Mouse (Mus musculus) heart, postnatal 0 days (tissue): ENCODE results near the gene Slc46a1. TPM values are rescaled to one million over a fixed set of nuclear protein-coding genes. Genes with fewer than 3 reads are reported as not detected.

Experiments
- ATAC-seq: fragments of 200-750 bp; cut with Nextera tagmentation; 2 replicates; pipeline ENCODE4 v1.8.0; 2017; ENCODE audit warnings: low read depth, moderate number of reproducible peaks, moderate library complexity; ENCODE audit not compliant: insufficient read depth
- DNase-seq: peaks from one replicate; pipeline ENCODE4 v3.0.0-alpha.2; 2016; ENCODE audit warnings: low spot score
- H3K27ac ChIP-seq: fragments of 300-500 bp; sonication (generic); 2 replicates; pipeline ENCODE4 v1.5.1; 2014; ENCODE audit warnings: low read depth, mild to moderate bottlenecking
- H3K27me3 ChIP-seq: fragments of 300-500 bp; sonication (generic); 2 replicates; pipeline ENCODE4 v1.6.1; 2014; ENCODE audit warnings: low read length, mixed read lengths; ENCODE audit not compliant: control insufficient read depth, insufficient read depth
- H3K36me3 ChIP-seq: fragments of 300-500 bp; sonication (generic); replicated peaks from 2 replicates; pipeline ENCODE4 v1.6.1; 2014; ENCODE audit warnings: low read length, mixed read lengths; ENCODE audit not compliant: control insufficient read depth, insufficient read depth
- H3K4me1 ChIP-seq: fragments of 300-500 bp; sonication (generic); 2 replicates; pipeline ENCODE4 v1.6.1; 2014; ENCODE audit warnings: antibody characterized with exemption; ENCODE audit not compliant: control insufficient read depth, insufficient read depth
- H3K4me2 ChIP-seq: fragments of 300-500 bp; sonication (generic); 2 replicates; pipeline ENCODE4 v1.6.1; 2014; ENCODE audit warnings: low read depth, mild to moderate bottlenecking, low read length, moderate library complexity
- H3K4me3 ChIP-seq: fragments of 300-500 bp; sonication (generic); 2 replicates; pipeline ENCODE4 v1.5.1; 2014; ENCODE audit warnings: low read depth, low read length
- H3K9ac ChIP-seq: fragments of 300-500 bp; sonication (generic); replicated peaks from 2 replicates; pipeline ENCODE4 v1.6.1; 2014; ENCODE audit warnings: low read depth, low read length, mixed read lengths
- H3K9me3 ChIP-seq: fragments of 300-500 bp; sonication (generic); replicated peaks from 2 replicates; pipeline ENCODE4 v1.6.1; 2016; ENCODE audit warnings: low read length; ENCODE audit not compliant: control insufficient read depth
- CTCF ChIP-seq: IDR thresholded peaks from 2 replicates; pipeline ENCODE4 v1.5.1; 2016; ENCODE audit warnings: antibody characterized with exemption, control low read depth, low read depth
- EP300 ChIP-seq: IDR thresholded peaks from 2 replicates; pipeline ENCODE4 v1.6.1; 2016; ENCODE audit warnings: antibody characterized with exemption, low read depth
- whole genome bisulfite sequencing: fragments of 180-500 bp; shearing (Covaris S2); extraction: QIAGEN DNeasy Blood & Tissue Kit; methylation state at CpG from one replicate; pipeline ENCODE4 v1.1.7; 2014; 5-methylcytosine and 5-hydroxymethylcytosine counted together
- polyA plus RNA-seq: library from polyadenylated mRNA; unstranded; fragments of >200 nt; fragmentation: Nextera tagmentation; extraction: Ambion mirVana; gene quantifications from 2 replicates; pipeline ENCODE4 v1.2.1, GENCODE M21; 2015
- total RNA-seq: library from RNA; depleted of rRNA; stranded (reverse); fragments of >200 nt; gene quantifications from 2 replicates; pipeline ENCODE4 v1.2.3, GENCODE M21; 2014; ENCODE audit warnings: low replicate concordance

Gene Slc46a1
- total and polyA plus RNA-seq, 2 experiments from 2014 or later: 4.5 to 8.4 TPM

- H3K27ac ChIP-seq: no peak overlapping the region
- DNase-seq: no peak
- no peaks in the 10 kb centered on the region for H3K4me1 ChIP-seq
- H3K9me3 ChIP-seq: no peaks in the 10 kb centered on the region
- WGBS: 71% methylated on average over 1 of the region's 1 CpGs
- no peak overlapping the region for H3K9ac ChIP-seq
- ATAC-seq: no peak
- no peak overlapping the region for H3K4me2 ChIP-seq
- H3K4me3 ChIP-seq: no peak overlapping the region
- H3K36me3 ChIP-seq: no peaks in the 10 kb centered on the region
- H3K27me3 ChIP-seq: no peaks in the 10 kb centered on the region
- TF ChIP-seq EP300: no peak
- no peak for TF ChIP-seq CTCF
Measured at GRCm38 (mm10) chr11:78461894-78462293, 3.6 kb upstream of the Slc46a1 start.

GRCm38 (mm10) chr11:78462669-78463068 lies 2.8 kb upstream of the Slc46a1 start:
- H3K9ac ChIP-seq: no peak overlapping the region
- DNase-seq (no peak), ATAC-seq (no peak)
- H3K27ac ChIP-seq: no peak overlapping the region
- TF ChIP-seq EP300 (no peak), CTCF (no peak)
- 84% methylated on average over 5 of the region's 5 CpGs for WGBS
- H3K4me2 ChIP-seq: no peak overlapping the region
- no peaks in the 10 kb centered on the region for H3K27me3 ChIP-seq
- H3K4me1 ChIP-seq: 0 out of 2 replicates have a peak, but pooled peaks cover 3% of the 10 kb centered on the region
- H3K4me3 ChIP-seq: no peak overlapping the region
- no peaks in the 10 kb centered on the region for H3K36me3 ChIP-seq
- H3K9me3 ChIP-seq: no peaks in the 10 kb centered on the region

GRCm38 (mm10) chr11:78463286-78464036 lies 2.0 kb upstream of the Slc46a1 start:
- no peaks in the 10 kb centered on the region for H3K9me3 ChIP-seq
- no peak for DNase-seq
- H3K27ac ChIP-seq: no peak overlapping the region
- 40% methylated on average over 13 of the region's 13 CpGs for WGBS
- no peak overlapping the region for H3K4me2 ChIP-seq
- no peaks in the 10 kb centered on the region for H3K27me3 ChIP-seq
- H3K4me3 ChIP-seq: no peak overlapping the region
- no peak for ATAC-seq
- TF ChIP-seq EP300: no peak
- TF ChIP-seq CTCF: no peak
- no peak overlapping the region for H3K9ac ChIP-seq
- H3K36me3 ChIP-seq: no peaks in the 10 kb centered on the region
- H3K4me1 ChIP-seq: 0 out of 2 replicates have a peak, but pooled peaks cover 4% of the 10 kb centered on the region

GRCm38 (mm10) chr11:78465116-78465515 lies 381 bp upstream of the Slc46a1 start:
- peak overlapping the region; percentile 89 for H3K4me3 ChIP-seq
- no peaks in the 10 kb centered on the region for H3K9me3 ChIP-seq
- DNase-seq (no peak), ATAC-seq (no peak)
- H3K27ac ChIP-seq: no peak overlapping the region
- H3K4me1 ChIP-seq: 0 out of 2 replicates have a peak, but pooled peaks cover 4% of the 10 kb centered on the region
- H3K27me3 ChIP-seq: no peaks in the 10 kb centered on the region
- H3K4me2 ChIP-seq: peak overlapping the region; percentile 95
- WGBS: 45% methylated on average over 9 of the region's 9 CpGs
- peak overlapping the region; percentile 67; the same call in 1 of the 2 replicates for H3K9ac ChIP-seq
- H3K36me3 ChIP-seq: no peaks in the 10 kb centered on the region
- TF ChIP-seq CTCF (no peak), EP300 (no peak)

GRCm38 (mm10) chr11:78466242-78466912 lies 880 bp downstream of the Slc46a1 start:
- TF ChIP-seq CTCF (no peak), EP300 (no peak)
- 71% methylated on average over 23 of the region's 23 CpGs for WGBS
- Histone ChIP-seq H3K9me3 (no peaks in the 10 kb centered on the region), H3K27ac (no peak overlapping the region), H3K36me3 (no peaks in the 10 kb centered on the region), H3K4me3 (peak overlapping the region; percentile 89), H3K9ac (peak overlapping the region; percentile 67; the same call in 1 of the 2 replicates), H3K4me1 (0 out of 2 replicates have a peak, but pooled peaks cover 4% of the 10 kb centered on the region), H3K27me3 (no peaks in the 10 kb centered on the region), H3K4me2 (peak overlapping the region; percentile 95)
- DNase-seq (no peak), ATAC-seq (no peak)
